Mouse (Mus musculus) CH12F3 (cell line): ENCODE results near the gene Des.

Experiments
- in situ Hi-C: fragments of 300-500 bp; cut with MboI; formaldehyde crosslinking; loops from 2 replicates; pipeline ENCODE4 v1.14.3; 2020; ENCODE audit warnings: low sequenced_read_pairs

Gene Des

DNA sequence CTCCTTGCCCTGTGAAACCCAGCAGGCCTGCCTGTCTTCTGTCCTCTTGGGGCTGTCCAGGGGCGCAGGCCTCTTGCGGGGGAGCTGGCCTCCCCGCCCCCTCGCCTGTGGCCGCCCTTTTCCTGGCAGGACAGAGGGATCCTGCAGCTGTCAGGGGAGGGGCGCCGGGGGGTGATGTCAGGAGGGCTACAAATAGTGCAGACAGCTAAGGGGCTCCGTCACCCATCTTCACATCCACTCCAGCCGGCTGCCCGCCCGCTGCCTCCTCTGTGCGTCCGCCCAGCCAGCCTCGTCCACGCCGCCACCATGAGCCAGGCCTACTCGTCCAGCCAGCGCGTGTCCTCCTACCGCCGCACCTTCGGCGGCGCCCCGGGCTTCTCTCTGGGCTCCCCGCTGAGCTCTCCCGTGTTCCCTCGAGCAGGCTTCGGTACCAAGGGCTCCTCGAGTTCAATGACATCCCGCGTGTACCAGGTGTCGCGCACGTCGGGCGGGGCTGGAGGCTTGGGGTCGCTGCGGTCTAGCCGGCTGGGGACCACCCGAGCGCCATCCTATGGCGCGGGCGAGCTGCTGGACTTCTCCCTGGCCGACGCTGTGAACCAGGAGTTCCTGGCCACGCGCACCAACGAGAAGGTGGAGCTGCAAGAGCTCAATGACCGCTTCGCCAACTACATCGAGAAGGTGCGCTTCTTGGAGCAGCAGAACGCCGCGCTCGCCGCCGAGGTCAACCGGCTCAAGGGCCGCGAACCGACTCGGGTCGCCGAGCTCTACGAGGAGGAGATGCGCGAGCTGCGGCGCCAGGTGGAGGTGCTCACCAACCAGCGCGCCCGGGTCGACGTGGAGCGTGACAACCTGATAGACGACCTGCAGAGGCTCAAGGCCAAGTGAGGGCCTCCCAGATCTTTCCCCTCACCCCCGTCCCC is at the start of gene Des:
Gene Des, plus strand, starts transcription at position 218 of the 920 bp plus-strand sequence.
- in situ Hi-C loops = no loop called here

DNA sequence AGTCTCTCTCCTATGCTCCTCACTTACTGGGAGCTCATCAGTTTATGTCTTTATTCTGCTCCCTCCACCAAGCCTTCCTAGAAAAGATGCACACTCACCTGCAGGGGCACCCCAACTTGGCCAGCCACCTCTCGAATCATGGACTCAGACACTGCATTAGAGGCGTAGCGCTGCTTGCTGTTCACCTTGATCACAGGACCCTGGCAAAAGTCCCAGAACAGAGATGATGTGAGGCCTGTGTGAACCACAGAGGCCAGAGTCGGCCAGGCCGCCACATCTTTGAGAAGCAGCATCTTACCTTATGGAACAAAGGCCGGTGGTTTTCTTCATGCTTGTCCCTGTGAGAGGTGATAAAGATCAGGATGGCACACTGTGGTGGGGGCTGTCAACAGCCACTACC is 48.4 kb upstream of the Des start:
- in situ Hi-C loops = no loop called here

DNA sequence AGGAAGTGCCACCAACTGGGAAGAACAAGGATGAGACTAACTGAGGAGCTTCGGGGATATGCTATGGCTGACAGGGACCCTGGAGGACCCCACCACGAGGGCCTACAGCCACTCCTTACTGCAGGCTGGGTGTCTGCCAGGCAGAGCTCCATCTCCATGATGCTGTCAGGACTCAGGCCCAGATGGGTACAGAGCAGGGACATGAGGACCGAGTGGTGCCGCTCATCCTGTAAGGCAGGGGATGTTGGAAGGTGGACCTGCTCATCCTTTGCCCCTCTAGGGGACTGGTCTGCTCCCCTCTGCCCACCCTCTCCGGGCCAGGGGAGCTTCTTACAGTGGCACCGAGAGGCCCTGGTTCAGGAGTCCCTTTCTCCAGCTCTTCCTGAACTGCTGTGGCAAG is 45.1 kb upstream of the Des start:
- in situ Hi-C loops = no loop called here

DNA sequence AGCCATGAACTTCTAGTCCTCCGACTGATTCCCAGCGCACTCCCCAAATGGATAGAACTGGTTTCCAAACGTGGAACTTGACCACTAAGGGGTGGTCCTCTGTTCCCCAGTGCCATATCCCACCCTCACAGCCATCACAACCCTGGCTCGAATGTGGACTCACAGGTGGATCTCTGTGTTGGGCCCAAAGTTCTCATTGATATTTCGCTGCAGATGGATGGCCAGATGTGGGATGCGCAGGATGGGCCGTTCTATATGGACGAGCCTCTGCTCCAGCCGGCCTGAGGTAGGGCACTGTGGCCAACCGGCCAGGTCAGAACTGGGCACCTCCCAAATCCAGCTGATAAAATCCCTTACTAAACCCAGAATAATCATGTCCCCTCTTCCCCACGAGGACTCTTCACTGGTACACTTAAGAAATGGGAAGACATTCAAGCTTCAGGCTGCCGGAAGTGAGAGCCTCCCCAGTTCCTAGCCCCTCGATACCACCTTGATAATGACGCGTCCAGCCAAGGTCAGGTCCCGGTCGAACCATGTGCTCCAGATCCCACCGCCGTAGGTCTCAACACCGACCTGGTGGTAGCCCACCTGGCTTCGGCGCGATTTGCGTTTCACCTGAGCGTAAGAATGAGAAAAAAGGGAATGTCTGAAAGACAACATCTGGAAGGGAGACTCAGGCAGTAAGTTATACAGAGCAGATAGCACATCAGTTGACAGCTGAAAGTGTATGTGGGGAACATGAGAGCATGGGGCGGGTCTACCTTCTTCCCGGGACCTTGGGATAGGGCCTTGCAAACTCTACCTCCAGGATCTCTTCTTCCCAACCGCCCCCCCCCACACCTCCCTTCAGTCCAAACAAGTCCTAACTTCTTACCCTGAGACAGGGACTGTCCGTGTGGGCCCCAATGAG is 44.4 kb upstream of the Des start:
- in situ Hi-C loops = no loop called here

DNA sequence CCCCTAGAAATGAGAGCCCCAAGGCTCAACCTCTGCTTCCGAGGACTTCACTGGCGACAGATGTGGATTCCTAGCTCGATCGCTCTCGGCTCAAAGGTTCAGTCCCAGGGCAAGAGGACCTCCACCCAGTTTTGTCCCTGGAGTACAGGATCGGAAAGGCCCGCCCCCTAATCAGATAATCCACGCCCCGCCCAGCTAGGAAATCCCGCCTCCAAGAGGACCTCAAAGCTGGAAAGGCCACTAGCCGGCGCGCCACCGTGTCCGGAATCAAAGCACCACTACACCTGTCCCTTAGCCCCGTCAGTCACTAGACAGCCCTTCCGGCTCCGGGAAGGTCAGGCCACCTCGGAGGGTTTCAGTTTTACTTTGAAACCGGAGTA is 43.3 kb upstream of the Des start:
- in situ Hi-C loops = no loop called here

DNA sequence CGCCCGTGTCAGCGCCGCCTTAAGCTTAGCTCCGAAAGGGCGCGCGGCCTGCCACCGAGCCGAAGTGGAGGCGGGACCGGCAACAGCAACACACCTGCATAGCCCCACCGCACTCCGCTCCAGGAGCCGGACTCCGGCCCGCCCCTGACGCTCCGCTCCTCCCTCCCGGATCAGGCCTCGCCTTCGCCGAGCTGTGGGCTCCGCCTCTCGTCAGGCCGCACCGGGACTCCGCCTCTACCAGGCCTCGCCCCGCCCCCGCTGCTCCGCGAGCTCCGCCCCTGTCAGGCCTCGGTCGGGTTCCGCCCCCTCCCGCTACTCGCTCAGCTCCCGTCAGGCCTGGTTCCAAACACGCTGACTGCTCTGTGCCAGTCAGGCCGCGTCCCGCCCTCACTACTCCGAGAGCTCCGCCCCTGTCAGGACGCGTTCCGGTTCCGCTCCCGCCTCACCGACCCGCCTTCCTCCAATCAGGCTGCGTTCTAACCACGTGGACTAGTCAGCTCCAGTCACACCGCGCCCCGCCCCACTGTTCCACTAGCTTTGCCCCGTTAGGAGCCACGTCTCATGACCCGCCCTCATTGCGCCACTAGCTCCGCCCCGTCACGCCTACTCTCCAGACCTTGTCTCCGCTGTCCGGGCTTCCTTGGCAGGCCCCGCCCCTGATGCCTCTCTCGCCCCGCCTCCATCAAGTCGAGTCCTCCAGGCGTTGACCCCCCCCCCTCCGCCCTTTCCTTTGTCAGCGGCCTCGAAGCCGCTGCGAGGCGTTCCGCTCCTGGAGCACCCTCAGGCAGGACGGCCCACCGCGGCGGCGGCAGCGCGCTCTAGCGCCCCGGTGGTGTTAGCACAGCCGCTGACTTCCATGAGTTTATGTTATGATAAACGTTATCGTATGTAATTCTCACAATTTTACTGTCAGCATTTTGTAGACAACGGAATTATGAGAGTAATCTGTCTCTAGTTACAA is 42.6 kb upstream of the Des start, which contains the start of gene Dnpep:
Gene Dnpep, minus strand, starts transcription at position 750 of the 961 bp plus-strand sequence.
- in situ Hi-C loops = no loop called here

DNA sequence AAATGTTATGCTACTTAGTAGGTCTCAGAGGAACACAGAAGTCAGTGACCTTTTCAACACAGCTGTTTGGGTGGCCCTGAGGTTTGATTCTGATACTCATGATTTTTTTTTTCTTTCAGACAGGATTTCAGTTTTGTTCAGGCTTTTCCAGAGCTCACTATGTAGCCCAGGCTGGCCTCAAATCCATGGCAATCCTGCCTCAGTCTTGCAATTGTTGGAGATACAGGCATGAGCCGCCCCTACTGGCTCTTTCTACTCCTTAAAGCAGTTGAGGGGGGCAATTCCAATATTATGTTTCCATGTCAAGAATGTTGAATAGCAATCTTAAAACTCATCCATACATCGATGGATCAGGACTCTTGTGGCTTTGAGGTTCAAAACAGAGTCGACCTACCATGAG is 41.8 kb upstream of the Des start:
- in situ Hi-C loops = no loop called here

DNA sequence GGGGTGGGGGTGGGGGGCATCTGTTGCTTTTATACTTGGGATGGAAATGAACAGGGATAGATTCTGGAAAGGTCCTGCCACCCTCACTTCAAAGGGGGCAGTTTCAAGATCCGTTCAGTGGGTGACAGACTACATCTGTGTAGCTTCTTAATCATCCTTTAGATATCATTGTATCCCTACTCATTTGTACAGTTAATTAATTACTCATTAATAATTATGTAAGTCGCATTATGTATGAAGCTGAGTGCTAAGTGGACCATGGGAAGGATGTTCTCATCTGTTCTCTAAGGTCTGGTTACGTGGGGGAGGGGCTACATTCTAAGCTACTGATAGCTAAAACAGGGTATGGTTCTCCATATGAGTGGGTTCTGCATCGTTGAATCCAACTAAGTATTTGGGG is 41.4 kb upstream of the Des start:
- in situ Hi-C loops = no loop called here

DNA sequence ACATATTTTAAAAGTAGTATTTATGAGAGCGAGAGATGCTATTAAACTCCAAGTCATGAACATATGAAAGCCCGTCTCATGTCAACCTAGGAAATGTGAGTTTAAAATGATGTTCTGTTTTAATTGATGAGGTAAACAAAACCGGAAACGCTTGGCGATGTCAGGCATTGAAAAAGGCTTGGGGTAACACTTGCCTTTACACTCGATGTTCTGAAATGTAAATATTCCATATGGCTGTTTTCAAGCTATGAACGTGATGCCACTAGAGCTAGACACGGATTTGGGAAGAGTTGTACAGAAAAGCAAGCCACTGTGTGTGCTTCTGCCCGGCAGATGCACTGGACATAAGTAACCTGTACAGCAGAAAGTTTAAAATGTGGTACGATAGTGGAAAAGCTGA is 41.0 kb upstream of the Des start:
- in situ Hi-C loops = no loop called here

DNA sequence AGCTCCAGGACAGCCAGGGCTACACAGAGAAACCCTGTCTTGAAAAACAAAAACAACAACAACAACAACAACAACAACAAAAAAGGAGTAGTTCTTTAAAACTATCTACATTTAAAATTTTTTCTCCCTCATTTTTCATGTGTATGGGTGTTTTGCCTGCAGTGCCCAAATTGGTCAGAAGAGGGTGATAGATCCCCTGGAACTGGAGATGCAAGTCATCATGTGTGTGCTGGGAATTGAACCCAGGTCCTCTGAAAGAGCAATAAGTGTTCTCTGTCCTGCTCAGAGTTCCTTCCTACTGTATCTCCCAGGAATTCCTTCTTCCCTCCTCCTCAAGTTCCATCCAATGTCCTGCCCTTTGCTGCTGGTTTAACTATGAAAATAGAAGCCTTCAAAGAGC is 32.7 kb upstream of the Des start:
- in situ Hi-C loops = no loop called here

DNA sequence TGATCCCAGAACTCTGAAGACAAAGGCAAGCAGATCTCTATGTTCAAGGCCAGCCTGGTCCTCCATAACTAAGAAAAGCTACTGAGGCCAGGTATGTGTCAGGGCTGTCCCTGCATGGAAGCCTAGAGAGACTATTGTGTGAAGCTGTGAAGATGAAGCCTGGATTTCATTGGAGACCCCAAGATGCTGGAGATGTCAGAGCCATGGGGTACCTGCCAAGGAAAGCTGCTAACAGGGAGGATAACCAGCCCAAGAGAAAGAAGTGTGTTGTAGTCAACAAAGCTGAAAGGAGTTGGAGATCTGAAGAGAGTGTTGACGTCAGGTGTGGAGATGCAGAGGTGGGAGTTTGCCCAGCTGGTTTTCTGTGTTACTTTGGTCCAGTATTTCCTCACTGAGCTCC is 28.9 kb upstream of the Des start:
- in situ Hi-C loops = no loop called here

DNA sequence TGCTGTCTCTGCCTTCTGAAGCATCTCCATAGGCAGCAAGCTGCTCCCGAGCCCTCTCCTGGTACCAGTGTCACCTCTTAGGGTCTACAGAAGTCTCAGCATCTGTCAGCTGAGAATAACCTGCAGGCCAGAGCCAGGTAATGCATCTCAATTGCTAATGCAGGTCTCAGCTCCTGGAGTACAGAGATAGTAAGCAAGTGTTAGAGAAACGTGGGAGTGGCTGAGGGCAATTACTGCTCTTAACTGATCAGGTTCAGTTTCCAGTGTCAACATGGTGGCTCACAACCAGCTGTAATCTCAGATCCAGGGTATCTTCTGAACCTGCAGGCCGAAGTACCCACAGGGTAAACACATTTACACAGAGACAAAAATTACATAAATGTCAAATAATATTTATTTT is 23.7 kb upstream of the Des start:
- in situ Hi-C loops = no loop called here

DNA sequence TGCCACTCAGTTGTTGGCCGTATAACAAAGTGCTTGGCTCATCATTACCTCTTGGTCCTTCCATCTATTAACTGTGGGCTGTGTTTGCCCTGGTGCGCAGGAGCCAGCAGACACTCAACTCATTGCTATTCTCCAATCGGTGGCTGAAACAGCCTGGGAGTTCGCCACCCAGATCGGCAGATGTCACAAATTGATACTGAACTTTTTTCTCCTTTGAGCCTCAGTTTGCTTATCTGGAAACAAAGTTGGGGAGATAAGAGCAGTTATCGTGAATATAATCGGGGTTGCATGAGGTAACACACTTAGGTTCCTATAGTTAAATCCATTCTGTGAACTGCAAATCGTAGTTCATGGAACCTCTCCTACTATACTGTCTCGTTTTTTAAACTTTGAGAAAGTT is 23.0 kb upstream of the Des start:
- in situ Hi-C loops = no loop called here

DNA sequence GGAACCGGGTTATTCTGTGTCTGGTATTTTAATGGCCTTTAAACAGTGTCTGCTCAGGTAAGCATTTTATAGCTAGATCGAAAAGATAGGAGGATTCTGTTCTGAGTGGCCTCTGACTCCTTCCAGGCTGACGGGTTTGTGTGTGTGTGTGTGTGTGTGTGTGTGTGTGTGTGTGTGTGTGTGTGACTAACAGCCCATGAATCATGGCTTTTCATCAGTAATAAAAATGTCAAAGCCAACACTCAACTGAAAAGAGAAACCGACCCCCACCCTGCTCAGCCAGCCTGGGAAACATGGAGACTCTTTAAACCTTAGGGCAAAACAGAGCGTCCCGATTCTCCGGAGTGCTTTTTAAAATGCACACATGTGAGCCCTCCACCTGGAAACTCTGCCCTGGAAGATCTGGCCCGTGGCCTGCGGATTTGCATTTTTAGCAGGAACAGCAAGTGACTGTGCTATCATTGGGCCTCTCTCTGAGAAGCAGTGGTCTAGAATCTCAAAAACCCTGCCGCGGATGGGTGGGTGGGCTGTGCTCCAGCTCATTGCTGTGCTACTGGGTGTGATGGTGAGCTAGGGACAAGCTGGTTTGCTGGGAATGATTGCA is 21.9 kb upstream of the Des start:
- in situ Hi-C loops = no loop called here

DNA sequence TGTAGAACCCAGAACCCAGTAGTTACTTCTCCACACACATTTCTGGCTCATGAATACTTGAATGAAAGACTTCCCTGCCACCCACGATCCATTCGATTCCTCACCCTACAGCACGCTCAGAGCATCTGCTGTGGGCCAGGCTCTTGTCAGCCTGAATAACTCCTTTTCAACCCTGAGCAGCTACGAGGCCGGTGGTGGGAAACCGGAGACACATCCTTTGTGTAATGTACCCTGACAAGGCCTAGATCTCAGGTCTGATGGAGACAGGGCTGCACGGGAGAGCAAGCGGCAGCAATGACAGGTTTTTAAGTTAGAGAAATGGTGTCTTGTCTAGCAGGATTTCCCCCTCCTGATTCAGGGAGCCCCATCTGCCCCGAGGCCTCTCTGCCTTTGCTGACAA is 20.8 kb upstream of the Des start:
- in situ Hi-C loops = no loop called here

DNA sequence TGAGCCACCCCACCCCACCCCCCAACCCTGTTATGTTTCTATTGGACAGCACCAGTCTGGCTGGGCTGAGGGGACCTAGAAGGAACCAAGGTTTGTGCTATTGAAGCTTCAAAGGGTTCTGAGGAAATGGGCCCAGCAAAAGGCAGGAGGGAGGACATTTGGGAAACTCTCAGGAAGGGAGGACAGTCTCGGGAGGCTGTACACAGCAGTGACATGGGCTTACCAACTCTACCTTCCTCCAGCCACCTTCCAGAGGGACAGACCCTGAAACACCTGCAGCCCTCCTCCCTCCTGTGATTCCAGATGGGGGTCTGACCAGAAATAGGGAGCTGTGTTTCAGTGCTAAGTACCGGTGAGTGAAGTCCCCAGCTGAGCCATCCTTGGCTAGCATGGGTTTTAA is 19.6 kb upstream of the Des start:
- in situ Hi-C loops = no loop called here

DNA sequence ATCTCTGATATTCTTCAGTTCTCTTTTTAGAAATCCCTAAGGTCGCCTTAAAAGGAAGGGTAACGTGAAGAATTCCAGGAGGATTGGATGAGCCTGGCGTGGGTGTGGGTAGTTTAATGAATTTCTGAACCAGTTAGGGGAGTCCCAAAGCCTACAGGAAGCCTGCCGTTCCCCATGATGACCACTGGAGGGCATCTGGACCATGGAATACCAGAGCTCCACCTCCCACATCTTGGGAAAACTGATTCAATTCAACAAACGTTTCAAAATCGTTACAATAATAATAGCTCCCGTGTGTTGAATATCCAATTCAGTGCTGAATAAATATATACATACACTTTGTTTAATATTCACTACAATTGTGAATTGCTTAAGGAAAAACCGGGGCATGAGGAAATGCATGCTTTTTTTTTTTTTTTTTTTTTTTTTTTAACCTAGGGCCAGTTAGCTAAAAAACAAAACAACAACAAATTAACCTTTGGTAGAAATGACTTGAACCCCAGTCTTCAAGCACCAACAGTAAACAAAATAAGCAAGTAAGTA is 17.2 kb upstream of the Des start:
- in situ Hi-C loops = no loop called here

DNA sequence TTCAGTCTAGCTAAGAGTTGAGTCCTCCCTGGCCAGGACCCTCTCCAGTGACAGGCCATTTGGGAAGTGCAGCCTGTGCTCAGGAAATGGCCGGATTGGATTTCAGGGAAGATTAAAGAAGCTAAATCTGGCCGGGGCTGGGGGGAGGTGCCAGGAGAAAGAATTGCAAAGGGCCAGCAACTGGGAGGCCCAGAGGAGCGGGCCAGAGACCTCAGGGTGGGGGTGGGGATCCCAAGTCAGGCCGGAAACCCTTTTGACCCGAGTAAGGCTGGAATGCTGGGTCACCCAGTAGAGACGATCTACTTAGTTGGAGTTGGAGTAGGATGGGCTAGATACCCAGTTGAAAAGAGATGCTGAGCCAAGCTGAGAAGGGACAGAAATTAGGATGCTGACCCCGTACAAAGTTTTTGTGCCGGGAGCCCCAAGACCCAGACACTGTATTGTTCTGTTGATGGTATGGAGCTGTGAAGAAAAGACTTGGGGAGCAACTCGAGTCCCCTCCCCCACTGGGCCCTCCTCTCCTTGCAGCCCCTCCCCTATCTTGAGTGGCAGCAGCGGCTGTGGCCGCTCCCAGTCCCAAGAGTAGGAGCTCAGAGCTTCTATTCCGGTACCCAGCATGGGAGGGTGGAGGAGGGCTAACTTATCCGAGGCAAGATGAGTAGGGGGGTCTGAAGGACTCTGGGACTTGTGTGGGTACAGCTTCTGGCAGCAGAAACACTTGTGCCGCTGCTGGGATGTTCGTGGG is 15.7 kb upstream of the Des start:
- in situ Hi-C loops = loop anchor here (5.0 kb wide), 1 partner anchor 123 kb away; no protein-coding TSS in a partner anchor
